Mouse (Mus musculus): ENCODE measurements around the gene Psma2. TPM values are rescaled to one million over a fixed set of nuclear protein-coding genes. Genes with fewer than 3 reads are reported as not detected.

The Psma2 gene
- 174 and 178 TPM in 2 replicates for polyA plus RNA-seq (2016; fragmentation: Nextera tagmentation; extraction: Ambion mirVana)

- Histone ChIP-seq H3K27ac (replicated peaks) (peak within 1 kb of the TSS; percentile 71), H3K9ac (replicated peaks) (peak within 1 kb of the TSS; percentile 86), H3K4me2 (replicated peaks) (peak within 1 kb of the TSS; percentile 59), H3K36me3 (peaks cover 26% of the 10 kb centered on the region), H3K9me3 (no peaks in the 10 kb centered on the region), H3K27me3 (no peaks in the 10 kb centered on the region), H3K4me3 (peak within 1 kb of the TSS; percentile 90), H3K4me1 (peaks cover 14% of the 10 kb centered on the region; the same call in 1 of the 2 replicates)
- WGBS: under 1% methylated on average over 42 of the region's 42 CpGs
- peak; percentile 98 for ATAC-seq (ENCODE audit: low FRiP score, low read depth)
Observed at GRCm38 (mm10) chr13:14612926-14613529, at the start of gene Psma2, which contains the start of gene Mrpl32. Gene Psma2 (plus strand): TSS chr13:14613240. Gene Mrpl32 (minus strand): TSS chr13:14613165.

DNA sequence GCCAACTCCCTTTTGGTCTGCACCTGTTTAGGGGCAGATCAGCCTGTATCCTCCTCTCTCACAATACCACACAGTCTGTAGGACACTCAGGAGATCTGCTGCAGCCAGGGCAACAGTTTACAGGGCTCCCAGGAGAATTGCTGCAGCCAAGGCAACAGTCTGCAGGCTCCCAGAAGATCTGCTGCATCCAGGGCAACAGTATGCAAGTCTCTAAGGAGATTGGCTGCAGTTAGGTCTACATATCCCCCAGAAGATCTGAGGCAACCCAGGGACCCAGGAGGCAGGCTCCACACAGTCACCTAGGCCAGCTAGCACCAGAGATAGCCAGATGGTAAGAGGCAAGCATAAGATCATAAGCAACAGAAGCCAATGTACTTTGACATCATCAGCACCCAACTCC lies 38.9 kb upstream of the Psma2 start:
- Histone ChIP-seq H3K4me3 (no peak overlapping the region), H3K4me2 (replicated peaks) (no peak overlapping the region), H3K36me3 (no peaks in the 10 kb centered on the region), H3K9me3 (no peaks in the 10 kb centered on the region), H3K27me3 (0 out of 2 replicates have a peak, but pooled peaks cover 3% of the 10 kb centered on the region), H3K4me1 (no peaks in the 10 kb centered on the region), H3K9ac (replicated peaks) (no peak overlapping the region), H3K27ac (replicated peaks) (no peak overlapping the region)
- ATAC-seq (ENCODE audit: low FRiP score, low read depth): no peak

DNA sequence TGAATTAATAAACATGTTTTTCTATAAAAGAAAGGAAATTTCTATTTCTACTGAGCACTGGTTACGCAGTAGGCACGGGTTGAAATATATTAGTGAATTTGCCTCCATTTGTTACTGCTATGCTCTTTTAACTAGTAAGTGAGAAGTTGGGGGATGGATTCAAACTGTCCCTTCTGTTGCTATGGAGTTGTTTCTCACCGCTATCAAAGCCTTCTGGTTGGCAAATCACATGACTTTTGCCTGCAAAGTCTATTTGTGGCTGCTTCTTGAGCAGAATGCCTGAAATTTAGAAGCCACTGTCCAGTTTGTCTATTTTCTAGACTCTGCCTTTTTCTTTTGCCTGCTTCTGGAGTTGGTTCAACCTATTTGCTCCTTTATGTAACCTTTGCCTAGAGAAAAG lies 32.6 kb upstream of the Psma2 start:
- Histone ChIP-seq H3K27ac (replicated peaks) (no peak overlapping the region), H3K4me1 (no peaks in the 10 kb centered on the region), H3K4me2 (replicated peaks) (no peak overlapping the region), H3K4me3 (no peak overlapping the region), H3K36me3 (no peaks in the 10 kb centered on the region), H3K9ac (replicated peaks) (no peak overlapping the region), H3K9me3 (no peaks in the 10 kb centered on the region), H3K27me3 (no peaks in the 10 kb centered on the region)
- ATAC-seq (ENCODE audit: low FRiP score, low read depth): no peak
- 80% methylated on average over 3 of the region's 3 CpGs for whole genome bisulfite sequencing

DNA sequence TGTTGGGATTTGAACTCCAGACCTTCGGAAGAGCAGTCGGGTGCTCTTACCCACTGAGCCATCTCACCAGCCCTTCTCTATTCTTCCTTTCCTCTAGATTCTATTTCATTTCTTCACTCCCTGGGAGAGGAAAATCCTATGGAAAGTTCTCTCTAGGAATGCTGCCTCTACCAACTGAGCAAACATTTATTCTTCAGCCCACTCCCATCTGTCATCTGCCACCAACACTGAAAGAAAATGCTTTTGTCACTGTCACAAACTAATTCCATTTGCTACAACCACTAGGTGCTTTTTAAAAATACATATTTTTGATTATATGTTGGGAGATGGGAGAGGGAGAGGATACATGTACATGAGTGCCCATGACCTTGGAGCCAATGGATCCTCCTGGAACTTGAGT lies 10.3 kb upstream of the Psma2 start:
- ATAC-seq (ENCODE audit: low FRiP score, low read depth): no peak
- no peaks in the 10 kb centered on the region for H3K27me3 ChIP-seq
- H3K9me3 ChIP-seq: no peaks in the 10 kb centered on the region
- no peaks in the 10 kb centered on the region for H3K36me3 ChIP-seq
- no peaks in the 10 kb centered on the region for H3K4me1 ChIP-seq
- no peak overlapping the region for H3K9ac ChIP-seq (replicated peaks)
- 95% methylated on average over 2 of the region's 2 CpGs for WGBS
- H3K4me2 ChIP-seq (replicated peaks): no peak overlapping the region
- no peak overlapping the region for H3K4me3 ChIP-seq
- H3K27ac ChIP-seq (replicated peaks): no peak overlapping the region

GRCm38 (mm10) chr13:14607616-14608015 lies 5.4 kb upstream of the Psma2 start:
- peaks cover 10% of the 10 kb centered on the region for H3K36me3 ChIP-seq
- peaks cover 9% of the 10 kb centered on the region; the same call in 1 of the 2 replicates for H3K4me1 ChIP-seq
- no peak for ATAC-seq (ENCODE audit: low FRiP score, low read depth)
- H3K9me3 ChIP-seq: no peaks in the 10 kb centered on the region
- no peak overlapping the region for H3K4me3 ChIP-seq
- H3K27ac ChIP-seq (replicated peaks): no peak overlapping the region
- H3K9ac ChIP-seq (replicated peaks): no peak overlapping the region
- H3K27me3 ChIP-seq: no peaks in the 10 kb centered on the region
- H3K4me2 ChIP-seq (replicated peaks): no peak overlapping the region

DNA sequence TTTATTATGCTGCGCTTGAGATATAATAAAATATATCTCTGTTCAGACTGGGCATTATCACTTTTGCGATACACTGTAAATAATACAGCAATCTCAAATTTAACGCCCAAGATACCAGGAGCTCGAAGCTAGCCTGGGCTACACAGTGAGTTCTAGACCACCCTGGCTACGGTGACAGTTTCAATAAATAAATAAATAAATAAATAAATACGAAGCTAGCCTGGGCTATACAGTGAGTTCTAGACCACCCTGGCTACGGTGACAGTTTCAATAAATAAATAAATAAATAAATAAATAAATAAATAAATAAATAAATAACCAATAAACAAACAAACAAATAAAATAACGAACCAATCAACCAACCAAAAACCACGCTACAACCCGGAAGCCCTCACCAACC lies 577 bp upstream of the Psma2 start:
- Histone ChIP-seq H3K27ac (replicated peaks) (peak overlapping the region; percentile 71), H3K9me3 (no peaks in the 10 kb centered on the region)
- peak; percentile 74 for ATAC-seq (ENCODE audit: low FRiP score, low read depth)

DNA sequence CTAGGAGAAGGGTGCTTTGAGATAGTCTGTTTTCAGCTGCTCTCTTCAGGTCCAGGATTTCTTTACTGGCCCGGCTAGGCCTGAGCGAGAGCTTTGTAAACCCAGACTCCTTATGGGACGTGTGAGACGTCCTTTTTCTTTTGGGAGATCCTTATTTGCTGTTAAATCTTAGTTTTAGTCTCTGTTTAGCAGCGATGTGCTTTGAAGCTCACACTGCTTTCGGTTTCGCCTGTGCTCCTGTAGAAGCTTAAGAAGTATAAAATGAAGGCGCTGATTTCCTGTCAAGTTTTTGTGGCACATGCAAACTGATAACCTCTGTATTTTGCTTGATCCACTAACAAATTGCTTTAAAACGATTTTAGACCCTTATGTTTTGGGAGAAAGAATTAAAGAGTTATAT lies 513 bp downstream of the Psma2 start:
- no peak for ATAC-seq (ENCODE audit: low FRiP score, low read depth)
- H3K4me2 ChIP-seq (replicated peaks): peak overlapping the region; percentile 57
- under 1% methylated on average over 9 of the region's 9 CpGs for WGBS
- H3K4me1 ChIP-seq: peaks cover 14% of the 10 kb centered on the region; the same call in 1 of the 2 replicates
- no peaks in the 10 kb centered on the region for H3K9me3 ChIP-seq
- H3K27me3 ChIP-seq: no peaks in the 10 kb centered on the region
- H3K27ac ChIP-seq (replicated peaks): 0 out of 2 replicates have a peak overlapping the region, but pooled peaks have one; percentile 32
- peak overlapping the region; percentile 90 for H3K4me3 ChIP-seq
- peak overlapping the region; percentile 86 for H3K9ac ChIP-seq (replicated peaks)
- H3K36me3 ChIP-seq: peaks cover 30% of the 10 kb centered on the region

More for the DNA sequence above, 577 bp upstream of the Psma2 start:
- Histone ChIP-seq H3K27me3 (no peaks in the 10 kb centered on the region), H3K36me3 (peaks cover 22% of the 10 kb centered on the region), H3K4me2 (replicated peaks) (peak overlapping the region; percentile 59), H3K4me1 (peaks cover 14% of the 10 kb centered on the region; the same call in 1 of the 2 replicates), H3K4me3 (peak overlapping the region; percentile 90), H3K9ac (replicated peaks) (peak overlapping the region; percentile 73)
- WGBS: 7% methylated on average over 10 of the region's 10 CpGs

- H3K4me2 ChIP-seq (replicated peaks): no peak overlapping the region
- no peak overlapping the region for H3K4me3 ChIP-seq
- no peak overlapping the region for H3K9ac ChIP-seq (replicated peaks)
- no peaks in the 10 kb centered on the region for H3K27me3 ChIP-seq
- H3K27ac ChIP-seq (replicated peaks): no peak overlapping the region
- 60% methylated on average over 2 of the region's 2 CpGs for WGBS
- peaks cover 51% of the 10 kb centered on the region for H3K36me3 ChIP-seq
- H3K4me1 ChIP-seq: 0 out of 2 replicates have a peak, but pooled peaks cover 5% of the 10 kb centered on the region
- H3K9me3 ChIP-seq: no peaks in the 10 kb centered on the region
- ATAC-seq (ENCODE audit: low FRiP score, low read depth): peak; percentile 58; the same call in 1 of the 2 replicates
Observed at GRCm38 (mm10) chr13:14618724-14619123, 5.7 kb downstream of the Psma2 start.

DNA sequence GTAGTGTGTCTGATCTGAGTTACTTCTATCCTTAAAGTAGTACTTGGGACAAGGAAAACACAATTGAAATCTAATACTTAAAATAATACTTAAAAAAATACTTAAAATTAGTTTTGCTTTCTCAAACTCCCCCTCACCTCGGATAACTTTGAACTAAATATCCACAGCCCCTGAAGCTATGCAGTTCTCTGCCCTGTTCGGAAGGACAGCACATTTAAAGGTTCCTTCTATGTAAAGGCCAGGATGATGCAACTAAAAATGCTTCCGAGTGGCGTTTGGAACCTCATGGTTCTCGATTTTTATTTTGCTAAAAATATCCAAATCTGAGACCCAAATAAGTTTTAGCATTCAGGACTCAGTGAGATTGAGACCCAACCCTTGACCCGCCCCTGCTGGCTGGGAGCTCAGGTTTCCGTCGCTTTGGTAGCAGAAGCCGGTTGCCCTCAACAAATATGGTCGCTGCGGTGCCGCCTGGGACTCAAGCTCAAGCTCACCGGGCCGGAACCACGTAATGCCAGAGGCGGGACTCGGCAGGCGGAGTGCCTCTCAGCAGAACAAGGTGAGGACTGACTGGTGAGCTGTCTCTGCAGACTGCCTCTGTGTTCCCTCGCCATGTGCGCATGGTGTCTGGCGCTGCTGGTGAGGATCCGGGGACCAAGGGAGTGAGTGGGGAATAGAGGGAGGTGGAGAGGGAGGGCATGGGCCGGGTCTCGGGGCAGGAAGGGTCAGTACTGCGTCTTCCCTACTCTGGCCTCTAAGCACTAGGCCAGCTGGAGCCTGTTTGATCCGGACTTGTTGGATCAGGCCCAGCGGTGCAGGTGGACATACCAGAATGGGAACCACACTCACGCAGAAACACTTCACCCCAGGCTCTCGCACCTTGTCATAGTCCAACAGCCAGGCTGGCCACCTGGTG lies 16.9 kb downstream of the Psma2 start, which contains the start of gene AW209491:
Gene AW209491, plus strand, starts transcription at position 429 of the 916 bp plus-strand sequence.
- Histone ChIP-seq H3K27ac (replicated peaks) (peak within 1 kb of the TSS; percentile 25; the same call in 1 of the 2 replicates), H3K27me3 (no peaks in the 10 kb centered on the region), H3K4me3 (peak within 1 kb of the TSS; percentile 67), H3K9ac (replicated peaks) (peak within 1 kb of the TSS; percentile 66), H3K9me3 (no peaks in the 10 kb centered on the region), H3K4me1 (peaks cover 8% of the 10 kb centered on the region), H3K4me2 (replicated peaks) (peak within 1 kb of the TSS; percentile 67), H3K36me3 (peaks cover 20% of the 10 kb centered on the region)
- ATAC-seq (ENCODE audit: low FRiP score, low read depth): peak; percentile 96
- WGBS: 1% methylated on average over 29 of the region's 29 CpGs

GRCm38 (mm10) chr13:14639998-14640397 lies 27.0 kb downstream of the Psma2 start:
- Histone ChIP-seq H3K27ac (replicated peaks) (no peak overlapping the region), H3K9ac (replicated peaks) (no peak overlapping the region), H3K36me3 (peaks cover 26% of the 10 kb centered on the region), H3K27me3 (no peaks in the 10 kb centered on the region), H3K4me1 (no peaks in the 10 kb centered on the region), H3K4me3 (no peak overlapping the region), H3K9me3 (no peaks in the 10 kb centered on the region), H3K4me2 (replicated peaks) (no peak overlapping the region)
- ATAC-seq (ENCODE audit: low FRiP score, low read depth): no peak
- WGBS: 60% methylated on average over 1 of the region's 1 CpGs

GRCm38 (mm10) chr13:14649301-14649700 lies 36.3 kb downstream of the Psma2 start:
- H3K4me2 ChIP-seq (replicated peaks): no peak overlapping the region
- H3K36me3 ChIP-seq: no peaks in the 10 kb centered on the region
- peaks cover 3% of the 10 kb centered on the region; the same call in 1 of the 2 replicates for H3K9me3 ChIP-seq
- no peak overlapping the region for H3K9ac ChIP-seq (replicated peaks)
- no peak overlapping the region for H3K27ac ChIP-seq (replicated peaks)
- ATAC-seq (ENCODE audit: low FRiP score, low read depth): peak; percentile 69; the same call in 1 of the 2 replicates
- H3K4me3 ChIP-seq: no peak overlapping the region
- 7% methylated on average over 1 of the region's 1 CpGs for WGBS
- no peaks in the 10 kb centered on the region for H3K4me1 ChIP-seq
- no peaks in the 10 kb centered on the region for H3K27me3 ChIP-seq

GRCm38 (mm10) chr13:14667107-14667506 lies 54.1 kb downstream of the Psma2 start:
- Histone ChIP-seq H3K27me3 (no peaks in the 10 kb centered on the region), H3K36me3 (no peaks in the 10 kb centered on the region), H3K4me1 (no peaks in the 10 kb centered on the region), H3K4me2 (replicated peaks) (no peak overlapping the region), H3K4me3 (no peak overlapping the region), H3K9me3 (no peaks in the 10 kb centered on the region), H3K9ac (replicated peaks) (no peak overlapping the region), H3K27ac (replicated peaks) (no peak overlapping the region)
- WGBS: 83% methylated on average over 4 of the region's 4 CpGs
- ATAC-seq (ENCODE audit: low FRiP score, low read depth): no peak

All from midbrain, embryonic 12.5 days (tissue).